Mouse (Mus musculus): ENCODE measurements around the gene Gng7. TPM values are rescaled to one million over a fixed set of nuclear protein-coding genes. Genes with fewer than 3 reads are reported as not detected.

Gng7 gene
- total and polyA plus RNA-seq, 2 experiments from 2014 or later = 0.11 to 0.64 TPM

DNA sequence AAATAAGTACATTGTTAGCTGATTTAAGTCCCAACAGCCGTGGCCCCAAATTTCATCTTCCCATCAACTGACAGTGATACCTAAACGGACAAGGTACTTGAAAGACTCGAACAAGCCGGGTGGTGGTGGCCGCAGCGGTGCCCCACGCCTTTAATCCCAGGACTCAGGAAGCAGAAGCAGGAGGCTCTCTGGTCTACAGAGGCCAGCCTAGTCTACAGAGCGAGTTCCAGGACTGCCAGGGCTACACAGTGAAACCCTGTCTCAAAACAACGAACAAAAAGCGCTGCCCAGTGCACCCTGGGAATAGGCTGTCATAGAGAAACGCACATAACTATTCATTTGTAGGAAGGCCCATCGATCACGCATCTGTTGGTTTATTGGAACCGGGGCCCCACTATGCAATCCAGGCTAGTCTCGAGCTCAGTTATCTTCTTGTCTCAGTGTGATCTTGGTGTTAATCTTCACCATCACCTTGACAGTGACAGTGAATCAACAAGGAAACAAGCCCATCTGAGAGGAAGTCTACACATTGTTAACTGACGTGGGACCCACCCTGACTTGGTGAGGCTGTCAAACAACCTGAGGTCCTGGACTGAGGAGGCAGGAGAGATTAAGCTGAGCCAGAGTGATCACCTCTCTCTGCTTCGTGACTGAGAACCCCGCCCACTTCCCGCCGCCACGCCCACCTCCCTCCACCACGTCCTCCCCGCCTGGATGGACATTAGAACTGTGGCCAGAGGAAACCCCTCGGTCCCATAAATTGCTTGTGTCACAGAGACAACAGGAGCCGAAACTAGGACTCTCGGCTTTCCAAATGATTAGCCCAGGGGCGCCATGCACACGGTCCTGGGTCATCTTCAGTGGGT is 14.3 kb downstream of the Gng7 start:
- TF ChIP-seq CTCF (IDR thresholded peaks at IDR 0.05; ENCODE audit: low read depth) = no peak
- no peak for TF ChIP-seq EP300 (IDR thresholded peaks at IDR 0.05; ENCODE audit: low read depth)
- WGBS = 41% methylated on average over 28 of the region's 28 CpGs
- ATAC-seq (ENCODE audit: insufficient read depth, low read depth) = no peak
- no peaks in the 10 kb centered on the region for H3K36me3 ChIP-seq (replicated peaks; ENCODE audit: control insufficient read depth, insufficient read depth, low read length)
- H3K4me2 ChIP-seq (ENCODE audit: low read depth, low read length) = no peak overlapping the region
- H3K27me3 ChIP-seq (ENCODE audit: control insufficient read depth, insufficient read depth, low read length) = peaks cover 20% of the 10 kb centered on the region; the same call in 1 of the 2 replicates
- H3K9ac ChIP-seq (replicated peaks; ENCODE audit: low read depth, low read length) = no peak overlapping the region
- no peak overlapping the region for H3K27ac ChIP-seq (ENCODE audit: low read depth)
- DNase-seq (ENCODE audit: low spot score) = no peak
- no peaks in the 10 kb centered on the region for H3K9me3 ChIP-seq (replicated peaks; ENCODE audit: control insufficient read depth, low read length)
- H3K4me3 ChIP-seq (ENCODE audit: low read depth, low read length) = no peak overlapping the region
- 0 out of 2 replicates have a peak, but pooled peaks cover 4% of the 10 kb centered on the region for H3K4me1 ChIP-seq (ENCODE audit: control insufficient read depth, insufficient read depth)

DNA sequence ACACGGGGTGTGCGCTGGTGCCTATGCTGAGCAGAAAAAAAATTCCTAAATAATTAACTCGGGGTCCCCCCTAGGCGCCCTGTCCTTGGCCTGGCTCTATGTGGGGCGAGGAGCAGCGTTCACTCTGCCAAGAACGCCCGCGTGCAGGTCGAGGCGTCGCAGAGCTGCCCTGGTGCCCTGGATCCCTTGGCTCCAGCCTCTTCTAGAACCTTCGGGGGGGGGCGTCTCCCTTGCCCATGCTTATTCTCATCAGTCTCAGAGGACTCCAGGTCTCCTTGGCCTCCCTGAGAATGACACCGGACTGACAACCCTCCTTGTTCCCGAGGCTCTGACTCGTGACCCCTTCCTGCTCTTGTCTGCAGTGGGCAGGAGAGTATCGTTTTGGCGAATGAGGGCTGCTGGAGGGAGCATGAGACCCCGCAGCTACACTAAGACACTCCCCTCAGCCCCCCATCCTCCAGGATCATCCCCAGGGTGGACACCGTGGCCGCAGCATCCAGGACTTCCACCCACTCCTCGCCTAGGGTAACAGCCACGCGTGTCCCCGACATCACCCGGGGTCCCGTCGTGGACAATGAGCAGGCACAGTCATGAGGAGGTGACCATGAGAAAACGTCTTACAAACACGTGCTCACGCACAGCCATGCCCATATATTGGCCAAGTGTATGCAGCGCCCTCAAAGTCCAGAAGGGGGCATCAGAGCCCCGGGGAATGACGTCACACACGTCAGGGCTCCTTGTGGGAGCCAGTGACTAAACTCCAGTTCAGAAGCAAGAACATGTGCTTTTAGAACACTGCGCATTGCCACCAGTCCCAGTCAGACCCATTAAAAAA is 15.2 kb downstream of the Gng7 start:
- peak; percentile 82 for TF ChIP-seq CTCF (IDR thresholded peaks at IDR 0.05; ENCODE audit: low read depth)
- TF ChIP-seq EP300 (IDR thresholded peaks at IDR 0.05; ENCODE audit: low read depth) = no peak
- H3K9me3 ChIP-seq (replicated peaks; ENCODE audit: control insufficient read depth, low read length) = no peaks in the 10 kb centered on the region
- H3K9ac ChIP-seq (replicated peaks; ENCODE audit: low read depth, low read length) = no peak overlapping the region
- H3K4me3 ChIP-seq (ENCODE audit: low read depth, low read length) = no peak overlapping the region
- no peaks in the 10 kb centered on the region for H3K36me3 ChIP-seq (replicated peaks; ENCODE audit: control insufficient read depth, insufficient read depth, low read length)
- H3K27me3 ChIP-seq (ENCODE audit: control insufficient read depth, insufficient read depth, low read length) = peaks cover 20% of the 10 kb centered on the region; the same call in 1 of the 2 replicates
- 0 out of 2 replicates have a peak, but pooled peaks cover 7% of the 10 kb centered on the region for H3K4me1 ChIP-seq (ENCODE audit: control insufficient read depth, insufficient read depth)
- WGBS = 25% methylated on average over 37 of the region's 37 CpGs
- no peak overlapping the region for H3K27ac ChIP-seq (ENCODE audit: low read depth)
- peak; percentile 73 for ATAC-seq (ENCODE audit: insufficient read depth, low read depth)
- no peak overlapping the region for H3K4me2 ChIP-seq (ENCODE audit: low read depth, low read length)
- DNase-seq (ENCODE audit: low spot score) = peak; percentile 62

DNA sequence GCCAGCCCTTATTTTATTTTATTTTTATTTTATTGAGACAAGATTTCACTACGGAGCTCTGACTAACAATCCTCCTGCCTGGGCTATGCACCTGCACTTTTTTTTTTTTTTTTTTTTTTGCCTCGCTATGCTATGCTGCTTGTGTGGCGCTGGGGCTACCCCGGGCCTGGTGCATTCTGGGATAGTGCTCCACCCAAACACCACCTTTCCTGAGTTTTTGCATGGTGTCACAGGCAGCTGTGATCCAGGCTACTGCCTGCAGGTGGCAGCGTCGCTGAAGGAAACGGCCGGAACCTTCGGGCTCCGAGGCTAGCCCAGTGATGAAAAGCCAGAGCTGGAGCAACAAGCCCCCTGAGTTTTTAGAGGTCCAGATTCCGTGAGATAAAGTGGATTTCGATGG is 16.0 kb downstream of the Gng7 start:
- H3K4me2 ChIP-seq (ENCODE audit: low read depth, low read length) = no peak overlapping the region
- no peak overlapping the region for H3K27ac ChIP-seq (ENCODE audit: low read depth)
- ATAC-seq (ENCODE audit: insufficient read depth, low read depth) (no peak), DNase-seq (ENCODE audit: low spot score) (peak; percentile 21)
- H3K9me3 ChIP-seq (replicated peaks; ENCODE audit: control insufficient read depth, low read length) = no peaks in the 10 kb centered on the region
- no peak overlapping the region for H3K9ac ChIP-seq (replicated peaks; ENCODE audit: low read depth, low read length)
- H3K27me3 ChIP-seq (ENCODE audit: control insufficient read depth, insufficient read depth, low read length) = peaks cover 20% of the 10 kb centered on the region; the same call in 1 of the 2 replicates
- 10% methylated on average over 12 of the region's 12 CpGs for WGBS
- no peak for TF ChIP-seq EP300 (IDR thresholded peaks at IDR 0.05; ENCODE audit: low read depth)
- TF ChIP-seq CTCF (IDR thresholded peaks at IDR 0.05; ENCODE audit: low read depth) = peak; percentile 56
- no peak overlapping the region for H3K4me3 ChIP-seq (ENCODE audit: low read depth, low read length)
- H3K36me3 ChIP-seq (replicated peaks; ENCODE audit: control insufficient read depth, insufficient read depth, low read length) = no peaks in the 10 kb centered on the region
- 0 out of 2 replicates have a peak, but pooled peaks cover 7% of the 10 kb centered on the region for H3K4me1 ChIP-seq (ENCODE audit: control insufficient read depth, insufficient read depth)

DNA sequence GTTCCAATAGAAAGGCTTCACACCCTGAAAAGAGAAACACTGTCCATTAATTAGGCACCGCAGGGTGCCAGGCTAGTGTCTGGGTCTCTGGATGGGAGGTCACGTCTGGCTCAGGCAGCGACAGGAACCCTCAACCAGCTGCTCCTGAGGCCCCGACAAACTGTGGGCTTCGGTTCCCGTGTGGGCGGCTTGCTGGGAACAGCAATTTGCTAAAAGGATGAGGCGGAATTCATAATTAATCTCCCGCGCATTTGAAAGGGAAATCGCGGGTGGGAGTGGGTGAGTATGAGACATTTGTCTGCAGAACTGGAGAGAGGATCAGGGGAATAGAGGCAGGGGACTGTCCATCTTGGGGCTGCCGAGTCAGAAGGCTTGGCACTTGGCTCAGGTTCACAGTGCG is 16.7 kb downstream of the Gng7 start:
- Histone ChIP-seq H3K27ac (ENCODE audit: low read depth) (no peak overlapping the region), H3K27me3 (ENCODE audit: control insufficient read depth, insufficient read depth, low read length) (peaks cover 20% of the 10 kb centered on the region; the same call in 1 of the 2 replicates), H3K4me2 (ENCODE audit: low read depth, low read length) (no peak overlapping the region), H3K9me3 (replicated peaks; ENCODE audit: control insufficient read depth, low read length) (no peaks in the 10 kb centered on the region), H3K4me1 (ENCODE audit: control insufficient read depth, insufficient read depth) (0 out of 2 replicates have a peak, but pooled peaks cover 7% of the 10 kb centered on the region), H3K4me3 (ENCODE audit: low read depth, low read length) (no peak overlapping the region), H3K36me3 (replicated peaks; ENCODE audit: control insufficient read depth, insufficient read depth, low read length) (no peaks in the 10 kb centered on the region), H3K9ac (replicated peaks; ENCODE audit: low read depth, low read length) (no peak overlapping the region)
- 32% methylated on average over 14 of the region's 14 CpGs for WGBS
- no peak for DNase-seq (ENCODE audit: low spot score)
- no peak for ATAC-seq (ENCODE audit: insufficient read depth, low read depth)
- TF ChIP-seq EP300 (IDR thresholded peaks at IDR 0.05; ENCODE audit: low read depth) (no peak), CTCF (IDR thresholded peaks at IDR 0.05; ENCODE audit: low read depth) (no peak)

DNA sequence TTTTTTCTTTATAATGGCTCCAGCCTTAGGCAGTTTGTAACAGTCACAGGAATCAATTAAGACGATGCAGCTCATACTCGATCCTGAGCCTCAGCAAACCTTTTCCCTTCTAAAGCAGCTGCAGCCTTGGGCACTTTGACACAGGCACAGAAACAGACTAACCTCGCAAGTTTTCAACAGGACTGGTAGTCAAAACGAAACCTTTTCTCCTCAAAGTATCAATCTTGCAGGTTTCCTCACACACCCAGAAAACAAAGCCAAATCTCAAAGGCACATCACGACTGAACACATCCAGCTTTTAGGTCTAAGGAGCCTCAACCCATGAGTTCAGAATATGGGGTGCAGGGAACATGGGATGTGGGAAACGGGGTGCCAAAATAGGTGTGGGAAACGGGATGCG is 17.4 kb downstream of the Gng7 start:
- no peak for DNase-seq (ENCODE audit: low spot score)
- no peak overlapping the region for H3K4me3 ChIP-seq (ENCODE audit: low read depth, low read length)
- no peak overlapping the region for H3K9ac ChIP-seq (replicated peaks; ENCODE audit: low read depth, low read length)
- peaks cover 20% of the 10 kb centered on the region; the same call in 1 of the 2 replicates for H3K27me3 ChIP-seq (ENCODE audit: control insufficient read depth, insufficient read depth, low read length)
- 0 out of 2 replicates have a peak, but pooled peaks cover 7% of the 10 kb centered on the region for H3K4me1 ChIP-seq (ENCODE audit: control insufficient read depth, insufficient read depth)
- TF ChIP-seq EP300 (IDR thresholded peaks at IDR 0.05; ENCODE audit: low read depth) (no peak), CTCF (IDR thresholded peaks at IDR 0.05; ENCODE audit: low read depth) (no peak)
- H3K36me3 ChIP-seq (replicated peaks; ENCODE audit: control insufficient read depth, insufficient read depth, low read length) = no peaks in the 10 kb centered on the region
- H3K9me3 ChIP-seq (replicated peaks; ENCODE audit: control insufficient read depth, low read length) = no peaks in the 10 kb centered on the region
- 78% methylated on average over 8 of the region's 8 CpGs for WGBS
- H3K4me2 ChIP-seq (ENCODE audit: low read depth, low read length) = no peak overlapping the region
- ATAC-seq (ENCODE audit: insufficient read depth, low read depth) = no peak
- no peak overlapping the region for H3K27ac ChIP-seq (ENCODE audit: low read depth)
